Mouse (Mus musculus): ENCODE data around the gene Rab30. TPM values are rescaled to one million over a fixed set of nuclear protein-coding genes. Genes with fewer than 3 reads are reported as not detected.

The Rab30 gene
- polyA plus RNA-seq, 1 experiment from 2014 or later, result 21.8 TPM

DNA sequence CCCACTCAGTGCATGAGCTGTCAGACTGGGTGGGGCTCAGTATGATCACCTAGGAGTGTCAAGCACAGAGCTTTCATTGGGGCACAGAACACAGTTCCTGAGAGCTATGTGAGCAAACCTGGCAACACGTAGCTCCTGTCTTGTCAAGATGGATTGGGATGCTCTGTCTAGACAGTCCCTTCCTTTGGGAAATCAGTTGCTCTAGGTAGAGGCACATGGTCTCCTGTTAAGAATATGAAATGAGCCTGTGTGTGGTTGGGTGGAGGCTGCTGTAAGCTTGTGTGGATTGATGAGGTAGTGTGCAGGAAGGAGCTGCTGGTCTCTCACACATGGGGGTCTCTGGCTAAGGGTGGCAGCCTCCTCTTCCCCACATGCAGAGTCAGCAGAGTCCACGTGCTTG, 34.3 kb downstream of the Rab30 start:
- H3K27ac ChIP-seq (replicated peaks), result peak overlapping the region; percentile 94
- H3K9me3 ChIP-seq (replicated peaks), result no peaks in the 10 kb centered on the region
- H3K4me3 ChIP-seq (replicated peaks), result no peak overlapping the region
- no peaks in the 10 kb centered on the region for H3K27me3 ChIP-seq
- no peak overlapping the region for H3K9ac ChIP-seq
- peak; percentile 30; the same call in 1 of the 2 replicates for ATAC-seq (ENCODE audit: insufficient number of reproducible peaks, low FRiP score, low TSS enrichment, low read depth)
- H3K36me3 ChIP-seq, result no peaks in the 10 kb centered on the region
- WGBS, result 32% methylated on average over 2 of the region's 2 CpGs
- peaks cover 36% of the 10 kb centered on the region for H3K4me1 ChIP-seq
- no peak overlapping the region for H3K4me2 ChIP-seq (replicated peaks)

GRCm38 (mm10) chr7:92776647-92777046, 35.2 kb downstream of the Rab30 start:
- peaks cover 36% of the 10 kb centered on the region for H3K4me1 ChIP-seq
- peak; percentile 28; the same call in 1 of the 2 replicates for ATAC-seq (ENCODE audit: insufficient number of reproducible peaks, low FRiP score, low TSS enrichment, low read depth)
- no peak overlapping the region for H3K9ac ChIP-seq
- H3K4me2 ChIP-seq (replicated peaks), result peak overlapping the region; percentile 54
- peak overlapping the region; percentile 42 for H3K4me3 ChIP-seq (replicated peaks)
- no peaks in the 10 kb centered on the region for H3K36me3 ChIP-seq
- WGBS, result 23% methylated on average over 4 of the region's 4 CpGs
- H3K27ac ChIP-seq (replicated peaks), result peak overlapping the region; percentile 94
- no peaks in the 10 kb centered on the region for H3K9me3 ChIP-seq (replicated peaks)
- no peaks in the 10 kb centered on the region for H3K27me3 ChIP-seq

GRCm38 (mm10) chr7:92777108-92777973, 35.9 kb downstream of the Rab30 start:
- peak overlapping the region; percentile 54 for H3K4me2 ChIP-seq (replicated peaks)
- H3K9me3 ChIP-seq (replicated peaks), result no peaks in the 10 kb centered on the region
- peak; percentile 79 for ATAC-seq (ENCODE audit: insufficient number of reproducible peaks, low FRiP score, low TSS enrichment, low read depth)
- H3K27ac ChIP-seq (replicated peaks), result peak overlapping the region; percentile 94
- H3K9ac ChIP-seq, result no peak overlapping the region; the same call in 1 of the 2 replicates
- WGBS, result 6% methylated on average over 17 of the region's 17 CpGs
- peaks cover 36% of the 10 kb centered on the region for H3K4me1 ChIP-seq
- no peaks in the 10 kb centered on the region for H3K27me3 ChIP-seq
- H3K36me3 ChIP-seq, result no peaks in the 10 kb centered on the region
- H3K4me3 ChIP-seq (replicated peaks), result peak overlapping the region; percentile 42

DNA sequence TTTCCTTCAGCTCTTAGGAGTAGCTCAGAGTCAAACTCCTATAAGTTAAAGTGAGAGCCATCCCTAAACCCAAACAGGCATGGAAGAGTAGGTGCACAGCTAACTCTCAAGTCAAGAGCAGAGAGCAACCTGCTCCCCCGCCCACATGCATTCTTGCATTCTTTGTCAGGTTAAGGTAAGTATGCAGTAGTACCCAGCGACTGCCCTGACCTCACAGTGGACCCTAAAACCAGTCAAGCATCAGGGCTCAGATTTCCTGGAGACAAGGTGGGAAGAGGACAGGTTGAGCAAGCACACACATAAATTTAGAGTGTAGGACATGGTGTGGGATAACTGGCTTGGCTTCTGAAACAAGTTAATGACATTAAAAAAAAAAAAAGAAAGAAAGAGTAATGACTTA, 37.7 kb downstream of the Rab30 start:
- ATAC-seq (ENCODE audit: insufficient number of reproducible peaks, low FRiP score, low TSS enrichment, low read depth), result no peak
- WGBS, result 69% methylated on average over 2 of the region's 2 CpGs

DNA sequence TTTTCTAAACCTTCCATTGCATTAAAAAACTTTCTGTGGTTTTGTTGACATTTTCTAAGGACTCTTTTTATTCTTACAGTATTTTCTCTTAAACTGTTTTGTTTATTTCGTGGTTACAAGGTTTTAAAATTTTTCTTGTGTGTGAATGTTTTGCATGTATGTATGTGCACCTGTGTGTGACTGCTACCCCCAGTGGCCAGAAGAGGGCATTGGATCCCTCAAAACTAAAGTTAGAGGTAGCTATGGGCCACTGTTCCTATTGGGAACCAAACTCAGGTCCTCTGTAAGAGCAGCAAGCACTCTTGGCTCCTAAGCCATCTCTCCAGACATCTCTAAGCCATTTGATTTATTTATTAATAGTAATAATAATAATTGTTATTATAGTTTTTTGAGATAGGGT, 40.0 kb downstream of the Rab30 start:
- Histone ChIP-seq H3K27me3 (no peaks in the 10 kb centered on the region), H3K4me3 (replicated peaks) (no peak overlapping the region), H3K4me1 (peaks cover 39% of the 10 kb centered on the region), H3K4me2 (replicated peaks) (no peak overlapping the region), H3K27ac (replicated peaks) (no peak overlapping the region), H3K36me3 (no peaks in the 10 kb centered on the region), H3K9me3 (replicated peaks) (no peaks in the 10 kb centered on the region), H3K9ac (no peak overlapping the region)
- no peak for ATAC-seq (ENCODE audit: insufficient number of reproducible peaks, low FRiP score, low TSS enrichment, low read depth)
- WGBS, result 82% methylated on average over 1 of the region's 1 CpGs

More for the DNA sequence above, 37.7 kb downstream of the Rab30 start:
- no peak overlapping the region for H3K4me3 ChIP-seq (replicated peaks)
- no peak overlapping the region for H3K4me2 ChIP-seq (replicated peaks)
- no peaks in the 10 kb centered on the region for H3K9me3 ChIP-seq (replicated peaks)
- no peaks in the 10 kb centered on the region for H3K36me3 ChIP-seq
- H3K27me3 ChIP-seq, result no peaks in the 10 kb centered on the region
- no peak overlapping the region for H3K27ac ChIP-seq (replicated peaks)
- H3K4me1 ChIP-seq, result peaks cover 52% of the 10 kb centered on the region
- no peak overlapping the region for H3K9ac ChIP-seq

DNA sequence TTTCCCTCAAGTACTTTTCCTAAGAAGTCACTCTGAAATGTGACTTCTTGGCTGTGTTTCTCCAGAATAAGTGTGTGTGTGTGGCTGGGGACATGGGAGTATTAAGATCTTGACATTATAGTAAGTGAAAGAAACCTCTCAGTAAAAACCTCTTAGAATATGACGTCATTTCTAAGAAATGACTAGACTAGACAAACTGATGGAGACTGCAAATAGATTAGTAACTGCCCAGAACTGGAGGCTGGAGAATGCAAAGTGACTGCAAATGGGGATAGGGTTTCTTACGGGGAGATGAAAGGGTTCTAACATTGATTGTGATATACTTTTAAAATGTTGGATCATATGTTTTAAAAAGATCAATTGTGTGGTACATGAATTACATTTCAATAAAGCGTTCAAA, 40.5 kb downstream of the Rab30 start:
- H3K9ac ChIP-seq, result no peak overlapping the region
- no peaks in the 10 kb centered on the region for H3K27me3 ChIP-seq
- 58% methylated on average over 3 of the region's 3 CpGs for WGBS
- H3K9me3 ChIP-seq (replicated peaks), result no peaks in the 10 kb centered on the region
- 0 out of 2 replicates have a peak overlapping the region, but pooled peaks have one; percentile 73 for H3K27ac ChIP-seq (replicated peaks)
- no peak overlapping the region for H3K4me2 ChIP-seq (replicated peaks)
- no peaks in the 10 kb centered on the region for H3K36me3 ChIP-seq
- no peak overlapping the region for H3K4me3 ChIP-seq (replicated peaks)
- ATAC-seq (ENCODE audit: insufficient number of reproducible peaks, low FRiP score, low TSS enrichment, low read depth), result no peak
- peaks cover 33% of the 10 kb centered on the region for H3K4me1 ChIP-seq

DNA sequence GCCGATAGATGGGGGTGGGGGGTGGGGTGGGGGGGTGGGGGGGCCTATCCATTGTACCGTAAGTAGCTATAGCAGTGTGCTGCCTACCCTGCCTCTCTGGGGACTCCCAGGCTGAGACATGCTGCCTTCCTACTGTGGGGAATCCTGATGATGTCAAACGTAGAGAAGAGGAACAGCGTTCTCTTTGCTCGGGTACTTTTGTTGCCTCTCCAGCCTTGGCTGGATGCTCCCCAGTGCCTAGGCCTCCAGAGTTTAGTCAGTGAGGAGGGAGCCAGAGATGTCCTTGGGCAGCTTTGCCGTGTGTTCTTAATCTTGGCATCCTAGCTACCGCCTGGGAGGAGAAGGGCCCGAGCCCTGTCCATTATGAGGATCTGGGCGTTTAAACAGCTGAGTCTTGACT, 41.1 kb downstream of the Rab30 start:
- WGBS, result 55% methylated on average over 9 of the region's 9 CpGs
- no peak; the same call in 1 of the 2 replicates for ATAC-seq (ENCODE audit: insufficient number of reproducible peaks, low FRiP score, low TSS enrichment, low read depth)
- 0 out of 2 replicates have a peak overlapping the region, but pooled peaks have one; percentile 21 for H3K4me2 ChIP-seq (replicated peaks)
- H3K9ac ChIP-seq, result no peak overlapping the region
- no peaks in the 10 kb centered on the region for H3K9me3 ChIP-seq (replicated peaks)
- H3K36me3 ChIP-seq, result no peaks in the 10 kb centered on the region
- H3K27me3 ChIP-seq, result no peaks in the 10 kb centered on the region
- no peak overlapping the region for H3K4me3 ChIP-seq (replicated peaks)
- peaks cover 27% of the 10 kb centered on the region for H3K4me1 ChIP-seq
- H3K27ac ChIP-seq (replicated peaks), result peak overlapping the region; percentile 73

DNA sequence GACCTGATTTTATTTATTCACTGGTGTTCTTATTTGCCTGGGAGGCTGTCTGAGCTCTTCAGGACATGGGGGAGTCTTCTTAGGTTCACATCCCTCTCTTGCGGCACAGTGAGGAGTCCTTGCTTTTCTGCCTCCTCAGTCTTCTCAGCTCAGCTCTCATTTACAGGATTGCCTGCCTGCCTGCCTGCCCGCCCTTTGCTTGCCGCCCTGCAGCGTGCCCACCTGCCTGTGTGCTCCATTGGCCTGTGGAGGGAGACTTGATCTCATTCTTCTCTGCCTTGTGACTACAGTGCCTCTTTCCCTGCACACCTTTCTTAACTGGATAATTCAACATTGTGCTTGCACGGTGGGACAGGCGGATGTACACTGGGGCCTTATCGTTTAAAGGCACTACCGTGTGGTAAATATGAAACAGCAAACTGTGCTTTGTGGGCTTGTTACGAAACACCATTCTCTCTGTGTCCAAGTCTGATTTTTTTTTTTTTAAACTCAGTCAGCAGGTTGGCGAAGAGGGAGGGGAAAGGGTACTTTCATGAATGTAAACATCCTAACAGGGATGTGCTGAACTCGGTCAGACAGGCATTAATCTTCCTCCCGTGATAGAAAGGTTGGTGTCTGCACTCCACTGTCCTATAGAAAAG, 41.9 kb downstream of the Rab30 start:
- no peak overlapping the region for H3K4me2 ChIP-seq (replicated peaks)
- ATAC-seq (ENCODE audit: insufficient number of reproducible peaks, low FRiP score, low TSS enrichment, low read depth), result no peak
- H3K4me3 ChIP-seq (replicated peaks), result no peak overlapping the region
- 69% methylated on average over 12 of the region's 12 CpGs for WGBS
- peak overlapping the region; percentile 73 for H3K27ac ChIP-seq (replicated peaks)
- no peaks in the 10 kb centered on the region for H3K36me3 ChIP-seq
- H3K4me1 ChIP-seq, result peaks cover 21% of the 10 kb centered on the region
- no peaks in the 10 kb centered on the region for H3K9me3 ChIP-seq (replicated peaks)
- H3K27me3 ChIP-seq, result no peaks in the 10 kb centered on the region
- no peak overlapping the region for H3K9ac ChIP-seq

DNA sequence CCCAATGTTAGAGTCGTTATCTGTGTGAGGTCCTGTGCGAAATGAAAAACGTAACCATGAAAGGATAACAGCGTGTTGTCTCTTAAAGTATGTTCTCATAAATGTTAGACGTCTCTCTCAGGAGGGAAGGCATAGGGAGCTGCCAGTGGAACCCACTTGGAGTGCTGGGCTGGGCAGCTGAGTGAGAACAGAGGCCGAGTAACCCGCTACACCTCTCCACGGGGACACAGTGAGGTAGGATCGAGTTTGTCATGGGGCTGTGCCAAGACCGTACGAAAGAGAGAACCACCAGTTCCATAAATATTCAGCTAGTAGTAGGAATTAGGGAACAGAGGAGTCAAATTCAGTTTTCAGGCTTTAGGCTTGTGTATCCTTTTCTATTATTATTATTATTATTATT, 42.5 kb downstream of the Rab30 start:
- Histone ChIP-seq H3K27me3 (no peaks in the 10 kb centered on the region), H3K4me3 (replicated peaks) (no peak overlapping the region), H3K36me3 (no peaks in the 10 kb centered on the region), H3K9ac (no peak overlapping the region), H3K4me2 (replicated peaks) (no peak overlapping the region), H3K27ac (replicated peaks) (no peak overlapping the region), H3K4me1 (peaks cover 21% of the 10 kb centered on the region), H3K9me3 (replicated peaks) (no peaks in the 10 kb centered on the region)
- WGBS, result 84% methylated on average over 11 of the region's 11 CpGs
- no peak for ATAC-seq (ENCODE audit: insufficient number of reproducible peaks, low FRiP score, low TSS enrichment, low read depth)

GRCm38 (mm10) chr7:92795749-92796148, 54.3 kb downstream of the Rab30 start:
- Histone ChIP-seq H3K4me3 (replicated peaks) (no peak overlapping the region), H3K4me1 (no peaks in the 10 kb centered on the region), H3K4me2 (replicated peaks) (no peak overlapping the region), H3K36me3 (no peaks in the 10 kb centered on the region), H3K27ac (replicated peaks) (peak overlapping the region; percentile 17; the same call in 1 of the 2 replicates), H3K9me3 (replicated peaks) (no peaks in the 10 kb centered on the region), H3K27me3 (no peaks in the 10 kb centered on the region), H3K9ac (no peak overlapping the region)
- 52% methylated on average over 5 of the region's 5 CpGs for WGBS
- ATAC-seq (ENCODE audit: insufficient number of reproducible peaks, low FRiP score, low TSS enrichment, low read depth), result no peak

- no peaks in the 10 kb centered on the region for H3K4me1 ChIP-seq
- H3K9me3 ChIP-seq (replicated peaks), result no peaks in the 10 kb centered on the region
- no peaks in the 10 kb centered on the region for H3K36me3 ChIP-seq
- WGBS, result 42% methylated on average over 8 of the region's 8 CpGs
- ATAC-seq (ENCODE audit: insufficient number of reproducible peaks, low FRiP score, low TSS enrichment, low read depth), result no peak
- H3K4me3 ChIP-seq (replicated peaks), result no peak overlapping the region
- H3K27me3 ChIP-seq, result no peaks in the 10 kb centered on the region
- no peak overlapping the region for H3K4me2 ChIP-seq (replicated peaks)
- H3K27ac ChIP-seq (replicated peaks), result no peak overlapping the region
- no peak overlapping the region for H3K9ac ChIP-seq
Measured at GRCm38 (mm10) chr7:92796813-92797212, 55.4 kb downstream of the Rab30 start.
